Mouse (Mus musculus): ENCODE data around the gene Rrnad1. TPM values are rescaled to one million over a fixed set of nuclear protein-coding genes. Genes with fewer than 3 reads are reported as not detected.

Gene Rrnad1
- polyA plus RNA-seq, 1 experiment, result 7.1 TPM

DNA sequence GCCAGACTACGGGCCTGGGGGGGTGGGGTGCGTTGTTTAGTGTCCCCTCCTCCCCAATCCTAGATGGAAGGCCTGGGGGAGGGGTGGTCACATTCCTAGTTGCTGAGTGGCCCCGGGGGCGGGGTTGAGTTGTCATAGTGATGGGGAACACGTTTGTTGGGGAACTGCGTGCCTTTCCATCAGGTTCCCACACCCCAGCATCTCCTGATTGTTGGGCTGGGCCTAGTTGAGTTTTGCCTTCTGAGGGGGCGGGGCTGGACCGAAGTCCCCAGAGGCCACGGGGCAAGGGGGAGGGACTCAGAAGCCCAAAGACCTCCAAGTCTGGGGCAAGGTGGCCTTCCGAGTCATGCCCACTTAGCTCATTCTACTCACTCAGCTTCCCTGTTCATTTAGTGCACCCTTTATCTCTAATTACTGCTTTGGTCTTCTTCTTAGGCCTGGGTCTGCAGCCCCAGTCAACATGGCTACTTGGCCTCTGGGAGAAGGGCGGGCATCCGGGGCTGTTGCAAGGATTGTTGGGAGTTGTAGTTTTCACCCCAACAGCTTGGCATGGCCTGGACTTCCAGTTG lies 19.9 kb downstream of the Rrnad1 start:
- TF ChIP-seq FOSL1 (IDR thresholded peaks at IDR 0.05; ENCODE audit: insufficient read depth, low read length, poor library complexity, severe bottlenecking) (no peak), CEBPB (IDR thresholded peaks at IDR 0.05; ENCODE audit: low read depth) (no peak), MYOD1 (IDR thresholded peaks at IDR 0.05; ENCODE audit: control insufficient read depth, insufficient read length, low read depth) (no peak), CTCF (IDR thresholded peaks at IDR 0.05; ENCODE audit: control insufficient read depth, insufficient read depth, insufficient read length) (no peak), USF1 (IDR thresholded peaks at IDR 0.05; ENCODE audit: low read depth) (no peak), MAX (IDR thresholded peaks at IDR 0.05) (no peak), MYOG (IDR thresholded peaks at IDR 0.05; ENCODE audit: control insufficient read depth, extremely low read depth, insufficient read length) (no peak)
- no peak overlapping the region for H3ac ChIP-seq (ENCODE audit: control insufficient read depth, insufficient read length, low read depth)

DNA sequence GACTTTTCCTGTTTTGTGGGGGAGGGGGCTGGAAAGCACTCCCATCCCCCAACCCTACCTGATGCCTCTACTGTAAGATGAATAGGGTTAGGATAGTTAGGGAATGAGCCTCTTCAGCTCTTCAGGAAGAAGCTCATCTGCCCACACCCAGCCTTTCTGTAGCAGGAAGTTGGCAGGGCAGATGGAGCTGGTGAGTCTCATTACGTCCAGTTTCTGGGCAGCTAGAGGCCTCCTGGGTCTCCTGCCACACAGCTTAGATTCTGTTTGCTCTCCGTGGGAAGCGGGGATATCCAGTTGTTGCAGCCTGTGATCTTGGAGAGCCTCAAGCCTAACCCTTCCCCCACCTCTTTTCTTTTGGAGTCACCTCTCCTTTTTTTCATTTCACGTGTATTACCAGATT lies 20.6 kb downstream of the Rrnad1 start:
- peak overlapping the region; percentile 18 for H3K4me3 ChIP-seq (ENCODE audit: insufficient read depth, poor library complexity, severe bottlenecking)
- H3K36me3 ChIP-seq (ENCODE audit: control insufficient read depth, insufficient read depth), result peaks cover 38% of the 10 kb centered on the region
- peaks cover 74% of the 10 kb centered on the region for H3K79me3 ChIP-seq (ENCODE audit: low read depth)
- H3K27me3 ChIP-seq (ENCODE audit: control insufficient read depth, insufficient read depth, insufficient read length), result no peaks in the 10 kb centered on the region
- no peak for TF ChIP-seq MYOG (IDR thresholded peaks at IDR 0.05; ENCODE audit: control insufficient read depth, extremely low read depth, insufficient read length)
- TF ChIP-seq CTCF (IDR thresholded peaks at IDR 0.05; ENCODE audit: control insufficient read depth, insufficient read depth, insufficient read length), result no peak
- no peak for TF ChIP-seq MYOD1 (IDR thresholded peaks at IDR 0.05; ENCODE audit: control insufficient read depth, insufficient read length, low read depth)
- TF ChIP-seq CEBPB (IDR thresholded peaks at IDR 0.05; ENCODE audit: low read depth), result no peak
- no peak for TF ChIP-seq MAX (IDR thresholded peaks at IDR 0.05)
- no peak for TF ChIP-seq FOSL1 (IDR thresholded peaks at IDR 0.05; ENCODE audit: insufficient read depth, low read length, poor library complexity, severe bottlenecking)
- no peak for TF ChIP-seq USF1 (IDR thresholded peaks at IDR 0.05; ENCODE audit: low read depth)
- peak overlapping the region; percentile 37 for H3ac ChIP-seq (ENCODE audit: control insufficient read depth, insufficient read length, low read depth)
- H3K79me2 ChIP-seq (ENCODE audit: control insufficient read depth, insufficient read depth), result peaks cover 85% of the 10 kb centered on the region

More for the DNA sequence above, 19.9 kb downstream of the Rrnad1 start:
- H3K79me3 ChIP-seq (ENCODE audit: low read depth), result peaks cover 74% of the 10 kb centered on the region
- H3K36me3 ChIP-seq (ENCODE audit: control insufficient read depth, insufficient read depth), result peaks cover 45% of the 10 kb centered on the region
- peak overlapping the region; percentile 18 for H3K4me3 ChIP-seq (ENCODE audit: insufficient read depth, poor library complexity, severe bottlenecking)
- H3K27me3 ChIP-seq (ENCODE audit: control insufficient read depth, insufficient read depth, insufficient read length), result no peaks in the 10 kb centered on the region
- H3K79me2 ChIP-seq (ENCODE audit: control insufficient read depth, insufficient read depth), result peaks cover 85% of the 10 kb centered on the region

GRCm38 (mm10) chr3:87909381-87909780 lies 21.1 kb downstream of the Rrnad1 start:
- H3K4me3 ChIP-seq (ENCODE audit: insufficient read depth, poor library complexity, severe bottlenecking), result no peak overlapping the region

DNA sequence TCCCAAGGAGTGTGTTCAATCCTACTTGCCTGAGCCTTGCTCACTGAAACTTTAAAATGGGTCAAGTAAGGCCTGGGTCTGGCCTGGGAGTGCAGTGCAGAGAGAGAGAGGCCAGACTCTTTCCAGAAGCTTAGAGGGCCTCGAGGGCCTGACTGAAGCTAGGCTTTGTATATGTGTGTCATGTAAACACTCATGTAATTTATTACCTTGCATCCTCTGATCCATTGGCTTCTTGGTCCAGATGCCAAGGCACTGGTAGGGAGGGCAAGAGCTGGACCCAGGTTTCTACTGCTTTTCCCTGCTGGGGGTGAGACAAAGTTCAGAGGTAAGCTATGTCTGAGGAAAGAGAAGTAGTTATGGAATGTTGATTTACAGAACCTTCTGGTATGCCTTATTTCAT lies 22.6 kb downstream of the Rrnad1 start:
- Histone ChIP-seq H3K79me3 (ENCODE audit: low read depth) (peaks cover 63% of the 10 kb centered on the region), H3K4me3 (ENCODE audit: insufficient read depth, poor library complexity, severe bottlenecking) (peak overlapping the region; percentile 80), H3ac (ENCODE audit: control insufficient read depth, insufficient read length, low read depth) (peak overlapping the region; percentile 23), H3K36me3 (ENCODE audit: control insufficient read depth, insufficient read depth) (peaks cover 19% of the 10 kb centered on the region), H3K79me2 (ENCODE audit: control insufficient read depth, insufficient read depth) (peaks cover 68% of the 10 kb centered on the region), H3K27me3 (ENCODE audit: control insufficient read depth, insufficient read depth, insufficient read length) (no peaks in the 10 kb centered on the region)
- TF ChIP-seq FOSL1 (IDR thresholded peaks at IDR 0.05; ENCODE audit: insufficient read depth, low read length, poor library complexity, severe bottlenecking) (no peak), USF1 (IDR thresholded peaks at IDR 0.05; ENCODE audit: low read depth) (no peak), CTCF (IDR thresholded peaks at IDR 0.05; ENCODE audit: control insufficient read depth, insufficient read depth, insufficient read length) (no peak), MYOG (IDR thresholded peaks at IDR 0.05; ENCODE audit: control insufficient read depth, extremely low read depth, insufficient read length) (no peak), CEBPB (IDR thresholded peaks at IDR 0.05; ENCODE audit: low read depth) (no peak), MAX (IDR thresholded peaks at IDR 0.05) (no peak)

More at GRCm38 (mm10) chr3:87909381-87909780, 21.1 kb downstream of the Rrnad1 start:
- Histone ChIP-seq H3K27me3 (ENCODE audit: control insufficient read depth, insufficient read depth, insufficient read length) (no peaks in the 10 kb centered on the region), H3K79me2 (ENCODE audit: control insufficient read depth, insufficient read depth) (peaks cover 83% of the 10 kb centered on the region), H3ac (ENCODE audit: control insufficient read depth, insufficient read length, low read depth) (no peak overlapping the region), H3K79me3 (ENCODE audit: low read depth) (peaks cover 74% of the 10 kb centered on the region), H3K36me3 (ENCODE audit: control insufficient read depth, insufficient read depth) (peaks cover 34% of the 10 kb centered on the region)
- no peak for TF ChIP-seq CTCF (IDR thresholded peaks at IDR 0.05; ENCODE audit: control insufficient read depth, insufficient read depth, insufficient read length)
- TF ChIP-seq MAX (IDR thresholded peaks at IDR 0.05), result no peak
- TF ChIP-seq MYOD1 (IDR thresholded peaks at IDR 0.05; ENCODE audit: control insufficient read depth, insufficient read length, low read depth), result no peak
- no peak for TF ChIP-seq USF1 (IDR thresholded peaks at IDR 0.05; ENCODE audit: low read depth)
- TF ChIP-seq FOSL1 (IDR thresholded peaks at IDR 0.05; ENCODE audit: insufficient read depth, low read length, poor library complexity, severe bottlenecking), result no peak
- no peak for TF ChIP-seq MYOG (IDR thresholded peaks at IDR 0.05; ENCODE audit: control insufficient read depth, extremely low read depth, insufficient read length)
- TF ChIP-seq CEBPB (IDR thresholded peaks at IDR 0.05; ENCODE audit: low read depth), result no peak

GRCm38 (mm10) chr3:87906981-87907857 lies 23.3 kb downstream of the Rrnad1 start:
- Histone ChIP-seq H3ac (ENCODE audit: control insufficient read depth, insufficient read length, low read depth) (peak overlapping the region; percentile 100), H3K27me3 (ENCODE audit: control insufficient read depth, insufficient read depth, insufficient read length) (no peaks in the 10 kb centered on the region), H3K79me3 (ENCODE audit: low read depth) (peaks cover 56% of the 10 kb centered on the region), H3K36me3 (ENCODE audit: control insufficient read depth, insufficient read depth) (peaks cover 14% of the 10 kb centered on the region), H3K79me2 (ENCODE audit: control insufficient read depth, insufficient read depth) (peaks cover 61% of the 10 kb centered on the region), H3K4me3 (ENCODE audit: insufficient read depth, poor library complexity, severe bottlenecking) (peak overlapping the region; percentile 80)
- TF ChIP-seq CEBPB (IDR thresholded peaks at IDR 0.05; ENCODE audit: low read depth), result no peak
- TF ChIP-seq MYOG (IDR thresholded peaks at IDR 0.05; ENCODE audit: control insufficient read depth, extremely low read depth, insufficient read length), result no peak
- TF ChIP-seq FOSL1 (IDR thresholded peaks at IDR 0.05; ENCODE audit: insufficient read depth, low read length, poor library complexity, severe bottlenecking), result no peak
- no peak for TF ChIP-seq CTCF (IDR thresholded peaks at IDR 0.05; ENCODE audit: control insufficient read depth, insufficient read depth, insufficient read length)
- no peak for TF ChIP-seq MYOD1 (IDR thresholded peaks at IDR 0.05; ENCODE audit: control insufficient read depth, insufficient read length, low read depth)
- no peak for TF ChIP-seq USF1 (IDR thresholded peaks at IDR 0.05; ENCODE audit: low read depth)
- no peak for TF ChIP-seq MAX (IDR thresholded peaks at IDR 0.05)
